Mouse (Mus musculus) left cerebral cortex, postnatal 14 days (tissue): Measurements from ENCODE around the gene Mmp11. TPM values are rescaled to one million over a fixed set of nuclear protein-coding genes. Genes with fewer than 3 reads are reported as not detected.
"Not testable (repeated sequence)": the region's sequence is repeated elsewhere in the genome, so short reads cannot be mapped to it uniquely, and the experiment has no call there.

Experiments used
- DNase-seq, 2 experiments: peaks; one replicate each; pipeline ENCODE4 v3.0.0; 2021 to 2022; ENCODE audit warnings: low spot score in 2 of 2, mixed read lengths in 1 of 2
- intact Hi-C: fragments of 180-260 bp; cut with DNase I; formaldehyde crosslinking; loops from one replicate; pipeline ENCODE4 v1.15.1; 2025
- total RNA-seq, 2 experiments: library from RNA; stranded (reverse); gene quantifications; 2 replicates each; pipeline ENCODE4 v1.2.3; 2021

Mmp11 gene
- total RNA-seq, 2 experiments from 2014 or later, result 1.7 to 2.3 TPM

DNA sequence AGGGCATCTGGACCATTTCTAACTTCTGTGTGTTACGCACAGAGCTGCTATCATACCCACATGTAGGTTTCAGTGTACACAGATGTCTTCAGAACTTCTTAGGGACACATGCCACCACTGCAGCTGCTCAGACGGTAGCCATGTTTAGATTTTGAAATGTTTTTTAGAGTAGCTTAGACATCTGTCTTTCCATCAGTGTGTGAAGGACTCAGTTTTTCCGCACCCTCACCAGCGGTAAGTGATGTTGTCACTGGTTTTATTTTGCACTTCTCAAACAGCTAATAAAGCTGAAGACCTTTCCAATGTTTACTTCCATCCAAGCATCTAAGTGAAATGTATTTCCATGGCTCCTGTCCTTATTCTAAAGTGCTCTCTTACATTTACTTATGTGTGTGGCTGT is 29.4 kb downstream of the Mmp11 start:
- no peak for DNase-seq
- intact Hi-C loops, result no loop called here

DNA sequence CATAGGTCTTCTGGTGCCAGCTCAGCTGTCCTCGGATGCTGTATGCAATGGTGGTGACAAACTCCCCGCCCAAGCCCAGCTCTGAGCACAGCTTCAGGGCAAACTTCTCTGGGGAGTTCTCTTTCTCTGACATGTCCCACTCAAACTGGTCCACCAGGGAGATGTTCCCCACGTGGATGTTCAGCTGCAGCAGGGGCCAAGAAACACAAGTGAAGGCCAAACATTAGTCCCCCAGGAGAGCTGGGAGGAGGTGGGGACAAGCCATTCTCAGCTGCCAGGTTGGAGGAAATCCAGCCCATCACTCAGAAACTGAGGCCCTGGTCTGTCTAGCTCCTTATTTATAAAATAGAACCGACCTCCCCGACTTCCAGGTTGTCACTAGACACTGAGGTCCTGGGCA is 31.9 kb downstream of the Mmp11 start:
- intact Hi-C loops, result no loop called here
- DNase-seq, result no peak

DNA sequence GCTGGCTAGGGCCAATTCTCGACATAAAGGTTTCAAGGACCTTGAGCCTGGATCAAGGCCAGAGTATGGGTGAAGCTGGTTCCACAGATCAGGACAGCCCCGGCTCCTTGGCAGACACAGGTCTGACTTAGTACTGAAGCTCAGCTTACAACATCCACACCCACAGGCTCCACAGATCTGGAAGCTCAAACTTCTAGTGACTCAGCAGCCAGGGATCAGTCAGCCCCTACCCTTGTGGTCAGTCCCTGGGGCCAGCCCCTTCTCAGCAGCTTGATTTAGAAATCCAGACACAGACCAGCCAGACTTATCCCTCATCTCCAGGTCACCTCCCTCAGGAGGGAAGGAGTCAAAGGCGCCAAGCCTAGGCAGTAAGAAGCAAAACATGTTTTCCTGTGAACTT is 37.5 kb downstream of the Mmp11 start:
- intact Hi-C loops, result no loop called here
- DNase-seq, result no peak

DNA sequence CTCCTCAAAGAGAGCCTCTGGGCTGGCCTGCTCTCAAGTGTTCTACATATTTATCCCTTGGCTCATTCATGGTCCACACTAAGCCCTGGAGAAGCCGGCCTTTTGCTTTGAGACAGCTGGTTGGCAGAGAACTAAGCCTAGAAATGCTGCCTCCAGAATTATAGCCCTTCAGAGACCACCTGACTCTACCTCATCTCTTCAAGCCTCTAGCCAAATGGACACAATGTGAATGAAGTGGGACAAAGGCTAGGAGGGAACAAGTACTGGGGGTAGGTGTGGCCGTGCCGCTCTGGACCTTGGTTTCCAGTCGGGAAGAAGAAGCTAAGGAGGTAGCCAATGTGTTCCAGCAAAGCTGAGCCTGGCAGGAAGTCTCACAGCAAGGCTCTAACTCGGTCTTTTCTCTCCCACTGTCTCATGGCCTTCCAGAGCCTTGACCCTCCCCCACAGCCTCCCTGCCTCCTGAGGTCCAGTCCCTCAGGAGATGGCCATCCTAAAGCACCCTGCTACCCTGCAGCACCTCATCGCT is 38.2 kb downstream of the Mmp11 start:
- intact Hi-C loops, result no loop called here
- no peak for DNase-seq

DNA sequence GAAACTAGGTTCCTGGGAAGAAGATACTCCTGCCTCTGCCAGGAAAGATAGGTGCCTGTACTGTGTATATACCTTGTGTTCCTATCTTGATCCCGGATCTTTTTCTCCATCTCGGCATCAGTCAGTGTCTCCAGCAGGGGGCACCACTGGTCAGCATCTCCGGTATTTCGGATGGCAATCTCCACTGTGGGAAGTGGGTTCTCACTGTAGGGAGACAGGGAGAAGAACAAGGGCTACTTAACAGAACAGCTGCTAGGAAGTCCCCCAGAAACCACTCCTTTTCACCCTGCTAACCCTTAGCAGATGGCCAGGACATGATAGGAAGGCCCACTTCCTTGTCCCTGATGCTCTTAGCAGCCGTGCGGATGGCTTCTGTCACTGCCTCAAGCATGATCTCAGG is 38.9 kb downstream of the Mmp11 start:
- intact Hi-C loops, result loop anchor here (1.0 kb wide), 1 partner anchor 54 kb away; no protein-coding TSS in a partner anchor
- peak; percentile 78 to 86 for DNase-seq

DNA sequence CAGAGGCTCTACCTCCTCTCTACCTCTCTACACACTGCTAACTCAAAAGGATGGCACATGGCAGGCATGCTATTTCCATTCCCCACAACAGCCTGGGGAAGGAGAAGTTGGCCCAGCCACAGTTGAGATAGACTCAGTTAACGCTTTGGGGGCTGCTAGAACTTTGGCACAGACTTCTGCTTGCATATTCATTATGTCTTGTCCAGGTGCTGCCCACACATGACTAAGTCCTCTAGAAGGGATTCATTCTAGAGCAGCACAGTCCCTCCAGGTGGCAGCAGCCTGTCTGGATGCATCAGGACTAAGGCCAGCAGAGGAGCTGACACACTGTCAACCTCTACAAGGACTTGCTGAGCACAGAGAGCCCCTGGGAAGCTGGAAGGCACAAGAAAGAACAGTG is 40.1 kb downstream of the Mmp11 start:
- intact Hi-C loops, result no loop called here
- peak; percentile 42 to 70 for DNase-seq

DNA sequence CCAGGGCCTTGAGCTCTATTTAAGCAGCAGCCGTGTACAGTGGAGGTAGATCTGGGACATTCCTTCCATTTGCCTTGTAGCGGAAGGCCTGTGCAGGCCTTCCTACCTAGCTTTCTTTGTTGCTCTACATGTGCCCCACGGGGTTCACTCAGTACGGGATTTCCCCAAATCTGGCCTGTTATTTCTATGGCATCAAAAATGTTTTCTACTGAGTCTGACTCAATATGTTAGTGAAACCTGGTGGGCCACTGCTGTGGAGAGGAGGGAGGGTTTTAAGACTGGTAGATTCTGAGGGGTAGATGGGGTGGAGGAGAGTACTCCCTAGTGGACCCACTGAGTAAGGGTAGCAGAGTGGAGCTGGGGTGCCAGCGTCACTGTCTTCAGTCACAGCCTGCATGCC is 40.6 kb downstream of the Mmp11 start:
- intact Hi-C loops, result no loop called here
- no peak for DNase-seq

DNA sequence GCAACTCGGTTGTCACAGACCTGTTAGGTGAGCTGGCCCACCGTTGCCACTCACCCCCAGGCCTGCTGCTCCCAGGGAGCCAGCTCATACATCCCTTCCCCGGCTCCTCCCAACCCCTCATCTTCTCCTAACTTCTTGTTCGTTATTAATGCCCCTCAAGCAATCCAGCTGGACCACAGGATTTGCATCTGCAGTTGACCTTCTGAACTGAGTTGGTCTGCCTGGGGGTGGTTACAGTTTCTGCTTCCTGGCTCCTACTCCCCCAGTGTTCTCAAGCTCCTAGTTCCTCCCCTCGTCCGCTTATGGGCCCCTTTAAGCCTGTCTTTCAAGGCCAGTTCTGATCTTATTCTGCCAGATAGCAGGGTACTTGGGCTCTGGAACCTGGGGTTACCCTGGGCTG is 41.7 kb downstream of the Mmp11 start:
- DNase-seq, result no peak
- intact Hi-C loops, result no loop called here

DNA sequence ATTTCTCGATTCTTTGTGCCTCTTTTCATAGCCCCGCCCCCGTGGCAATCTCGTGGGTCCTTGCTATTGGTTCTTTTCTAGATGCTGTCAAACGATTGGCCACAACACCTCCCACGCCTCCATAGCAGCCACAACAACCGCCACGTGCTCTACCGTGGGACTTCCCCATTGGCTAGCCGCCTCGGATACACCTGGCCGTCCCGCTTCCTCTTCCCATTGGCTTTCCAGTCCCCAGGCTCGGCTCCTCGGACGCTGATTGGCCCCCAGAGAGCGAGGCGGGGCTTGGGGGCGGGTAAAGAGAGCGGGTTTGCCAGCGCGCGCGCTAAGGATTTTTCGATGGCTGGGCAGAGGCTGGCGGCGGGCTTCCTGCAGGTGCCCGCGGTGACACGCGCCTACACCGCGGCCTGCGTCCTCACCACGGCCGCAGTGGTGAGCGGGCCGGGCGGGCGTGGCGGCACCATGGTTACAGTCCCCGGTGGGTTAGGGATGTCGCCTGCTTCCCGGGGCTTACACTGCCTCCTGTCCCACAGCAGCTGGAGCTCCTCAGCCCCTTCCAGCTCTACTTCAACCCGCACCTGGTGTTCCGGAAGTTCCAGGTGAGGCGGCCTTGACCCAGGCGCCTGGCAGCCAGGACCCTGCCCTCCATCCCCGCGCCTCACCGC is 43.1 kb downstream of the Mmp11 start, which contains the start of gene Derl3:
Gene Derl3, plus strand, starts transcription at position 325 of the 662 bp plus-strand sequence.
- intact Hi-C loops, result no loop called here
- DNase-seq, result peak; percentile 96 to 99

DNA sequence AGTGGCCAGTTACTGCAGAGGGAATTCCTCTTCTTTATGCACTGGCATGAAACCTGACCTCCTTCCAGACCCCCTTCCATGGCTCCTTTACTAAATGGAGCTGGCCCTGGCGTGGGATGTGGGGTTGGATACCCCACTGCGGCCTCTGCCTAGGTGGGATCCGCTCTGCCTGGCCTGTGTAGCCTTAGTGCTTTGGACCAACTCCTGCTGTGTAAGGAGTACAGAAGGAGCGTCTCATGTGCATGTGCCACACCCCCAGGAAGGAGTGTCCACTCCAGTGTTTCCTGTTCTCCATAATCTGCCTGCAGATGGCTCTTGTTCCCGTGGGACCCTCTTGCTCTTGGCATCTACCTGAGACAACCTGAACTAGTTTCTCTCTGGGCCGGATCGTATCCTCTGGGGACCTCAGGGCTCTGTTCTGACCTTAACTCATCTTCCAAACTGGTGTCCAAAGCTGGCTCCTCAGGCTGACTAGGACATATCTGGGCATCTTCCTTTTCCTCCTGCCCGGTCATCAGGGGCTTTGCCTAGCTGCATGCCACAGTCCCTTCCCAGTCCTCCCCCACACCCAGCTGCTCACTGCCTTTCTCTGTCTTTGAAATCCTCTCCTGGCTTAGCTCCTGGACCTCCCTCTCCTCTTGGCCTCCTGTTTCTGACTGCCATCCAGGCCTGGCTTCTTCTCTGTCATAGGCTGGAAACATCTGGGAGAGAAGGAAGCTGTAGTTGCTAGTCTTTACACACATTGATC is 46.7 kb downstream of the Mmp11 start:
- intact Hi-C loops, result no loop called here
- DNase-seq, result no peak

DNA sequence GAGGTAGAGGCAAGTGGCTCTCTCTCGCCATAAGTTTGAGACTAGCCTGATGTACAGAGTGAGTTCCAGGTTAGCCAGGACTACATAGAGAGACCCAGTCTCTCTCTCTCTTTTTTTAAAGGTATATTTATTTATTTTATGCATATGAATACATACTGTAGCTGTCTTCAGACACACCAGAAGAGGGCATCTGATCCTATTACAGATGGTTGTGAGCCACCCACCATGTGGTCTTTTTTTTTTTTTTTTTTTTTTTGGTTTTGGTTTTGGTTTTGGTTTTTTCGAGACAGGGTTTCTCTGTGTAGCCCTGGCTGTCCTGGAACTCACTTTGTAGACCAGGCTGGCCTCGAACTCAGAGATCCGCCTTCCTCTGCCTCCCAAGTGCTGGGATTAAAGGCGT is 48.8 kb downstream of the Mmp11 start:
- DNase-seq, intact Hi-C loops: not testable (repeated sequence)

DNA sequence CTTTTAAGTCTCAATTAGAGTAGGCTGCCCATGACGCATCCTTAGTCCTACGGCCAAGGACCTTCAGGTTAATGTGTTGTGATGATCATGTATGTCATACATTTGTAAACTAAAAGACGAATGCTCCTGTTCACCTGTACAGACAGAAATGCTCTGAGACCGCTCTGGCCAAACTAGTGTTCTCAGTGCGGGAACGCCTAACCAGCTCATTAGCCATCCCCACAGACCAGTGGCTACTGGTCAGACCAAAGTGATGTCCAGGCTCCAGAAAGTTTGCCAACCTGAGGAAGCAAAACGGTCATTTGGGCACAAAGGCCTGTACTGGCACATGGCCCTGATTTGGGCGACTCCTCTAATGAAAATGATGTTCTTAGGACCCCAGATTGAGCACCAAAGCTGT is 51.6 kb downstream of the Mmp11 start:
- DNase-seq, result no peak
- intact Hi-C loops, result no loop called here

DNA sequence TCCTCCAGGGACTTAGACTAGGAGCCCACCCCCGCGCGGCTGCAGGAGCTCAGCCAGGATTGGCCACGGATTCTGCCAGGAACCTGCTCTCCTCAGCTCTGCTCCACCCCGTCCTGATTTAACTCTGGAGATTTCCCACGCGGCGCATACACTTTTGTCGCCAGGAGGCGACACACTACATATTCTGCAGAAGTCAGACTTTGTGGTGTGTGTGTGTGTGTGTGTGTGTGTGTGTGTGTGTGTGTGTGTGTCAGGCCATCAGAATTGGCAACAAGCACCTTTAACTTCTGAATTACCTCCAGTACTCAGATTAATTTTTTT is 53.1 kb downstream of the Mmp11 start:
- peak; percentile 84 to 97 for DNase-seq
- intact Hi-C loops, result loop anchor here (1.0 kb wide), 1 partner anchor 68 kb away; no protein-coding TSS in a partner anchor

DNA sequence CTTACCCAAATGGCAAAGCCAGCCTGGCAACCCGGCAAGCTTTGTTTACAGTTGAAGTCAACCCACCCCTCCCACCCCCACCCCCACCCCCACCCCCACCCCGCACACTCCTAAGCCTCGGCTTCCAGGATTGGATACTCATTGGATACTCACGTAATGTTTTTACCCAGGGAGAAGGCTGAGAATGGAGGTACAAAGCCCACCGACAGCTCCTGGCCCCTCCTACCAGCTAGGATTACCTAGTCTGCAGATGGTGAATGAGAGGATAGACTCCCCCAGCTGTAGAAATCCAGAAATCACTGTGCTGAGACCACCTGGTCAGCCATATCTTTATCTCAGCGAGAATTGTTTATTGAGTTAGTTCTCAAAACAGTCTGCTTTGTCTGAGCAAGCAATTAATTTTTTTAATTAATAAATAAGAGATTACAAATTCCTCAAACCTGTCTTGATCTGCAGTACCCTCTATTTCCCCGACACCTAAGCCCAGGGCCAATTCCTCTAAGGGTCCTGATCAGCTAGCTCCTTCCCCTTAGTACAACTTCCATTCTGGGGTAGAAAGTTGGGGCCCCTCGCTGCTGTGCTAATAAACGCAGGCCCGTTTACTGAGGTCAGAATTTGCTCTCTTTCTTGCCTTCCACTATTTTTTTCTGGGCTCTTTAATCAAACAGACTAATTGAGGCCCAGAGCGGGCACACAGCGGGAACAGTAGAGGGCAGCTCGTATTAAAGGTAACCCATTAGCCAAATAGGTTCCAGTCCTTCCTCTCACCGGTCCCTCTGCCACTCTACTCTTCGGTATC is 53.7 kb downstream of the Mmp11 start:
- DNase-seq, result no peak
- intact Hi-C loops, result loop anchor here (1.0 kb wide), 1 partner anchor 69 kb away; no protein-coding TSS in a partner anchor

DNA sequence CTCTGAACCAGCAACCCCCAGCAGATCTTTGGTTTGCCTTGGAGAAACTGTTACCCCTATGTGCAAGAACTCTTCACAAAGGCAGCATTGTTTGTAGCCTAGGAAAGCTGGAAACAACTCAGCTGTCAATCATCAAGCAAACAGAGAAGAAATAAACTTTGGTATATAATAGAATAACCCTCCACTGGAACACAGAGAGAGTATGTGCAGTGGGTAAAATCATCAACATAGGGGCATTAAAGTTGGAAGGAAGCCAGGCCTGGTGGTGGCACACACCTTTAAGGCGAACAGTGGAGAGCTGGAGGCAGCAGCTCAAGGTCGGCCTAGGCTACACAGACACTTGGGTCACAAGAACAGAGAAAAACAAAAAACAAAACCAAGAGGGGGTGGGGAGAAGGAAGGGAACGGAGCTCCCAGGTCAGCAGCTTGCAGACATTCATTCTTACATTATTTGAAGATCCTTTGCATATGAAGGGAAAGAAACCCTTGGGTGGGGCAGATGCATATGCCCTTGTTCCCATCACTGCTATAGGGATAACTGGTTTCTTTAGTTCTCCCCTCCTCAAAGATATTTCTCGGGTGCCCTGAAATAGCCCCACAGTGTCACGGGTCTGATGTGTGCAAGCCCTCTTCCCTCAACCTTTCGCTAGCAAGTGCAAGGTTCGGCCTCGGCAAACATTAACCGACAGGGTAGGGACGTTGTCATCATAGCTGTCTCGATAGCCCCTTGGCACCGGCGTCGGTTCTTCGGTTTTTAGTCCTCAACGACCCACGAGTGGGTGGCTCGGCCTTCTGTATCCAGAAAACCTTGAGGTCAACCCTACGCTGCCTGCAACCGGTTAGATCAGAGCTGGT is 54.5 kb downstream of the Mmp11 start:
- intact Hi-C loops, result no loop called here
- no peak for DNase-seq

DNA sequence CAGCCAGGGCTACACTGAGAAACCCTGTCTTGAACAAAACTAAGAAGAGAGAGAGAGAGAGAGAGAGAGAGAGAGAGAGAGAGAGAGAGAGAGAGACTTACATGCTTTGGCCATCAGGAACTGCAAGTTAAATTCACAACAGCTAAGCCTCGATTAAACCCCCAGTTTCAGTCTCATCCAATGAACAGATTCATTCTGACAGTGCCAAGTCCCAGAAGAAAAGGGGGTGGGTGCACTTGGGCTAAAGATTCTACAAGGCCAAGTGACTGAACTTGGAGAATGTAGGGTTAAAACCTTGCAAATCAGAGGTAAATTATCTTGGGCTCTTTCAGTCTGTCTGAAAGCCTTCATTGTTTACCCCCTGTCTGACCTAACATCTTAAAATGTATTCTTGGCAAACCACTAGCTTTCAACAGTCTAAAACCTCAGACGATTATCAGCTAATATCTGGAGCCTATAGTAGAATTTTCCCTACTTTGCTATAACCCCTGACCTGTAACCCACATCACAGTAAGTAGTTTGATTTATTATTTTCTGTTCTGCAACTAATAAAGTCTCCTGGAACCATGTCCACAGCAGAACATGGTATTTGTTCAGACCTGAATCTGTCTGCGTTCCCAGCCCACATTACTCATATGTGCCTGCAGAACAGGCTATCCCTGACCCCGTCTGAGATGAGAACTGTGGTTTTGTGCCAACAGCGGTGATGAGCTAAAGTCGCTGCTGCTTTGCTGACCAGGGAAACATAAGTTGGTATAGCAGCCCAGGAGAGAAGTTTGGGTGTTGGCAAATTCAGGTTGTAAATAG is 55.3 kb downstream of the Mmp11 start:
- intact Hi-C loops, result no loop called here

DNA sequence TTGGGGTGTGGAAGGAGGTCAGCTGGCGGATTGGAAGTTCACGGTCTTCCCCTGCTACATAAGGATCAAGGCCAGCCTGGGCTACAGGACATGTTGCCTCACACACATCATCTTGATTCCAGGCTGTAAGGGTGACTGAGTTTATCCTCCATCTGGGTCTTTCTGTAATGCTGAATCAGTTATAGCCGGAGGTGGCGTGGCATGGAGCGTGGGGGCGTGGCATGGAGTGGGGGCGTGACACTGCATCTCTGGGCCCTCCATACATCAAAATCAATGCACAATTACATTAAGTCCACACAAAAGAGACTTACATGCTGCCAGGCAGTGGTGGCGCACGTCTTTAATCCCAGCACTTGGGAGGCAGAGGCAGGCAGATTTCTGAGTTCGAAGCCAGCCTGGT is 55.9 kb downstream of the Mmp11 start:
- intact Hi-C loops, result no loop called here
- no peak for DNase-seq

More for the DNA sequence above, 55.3 kb downstream of the Mmp11 start:
- DNase-seq, result no peak

DNA sequence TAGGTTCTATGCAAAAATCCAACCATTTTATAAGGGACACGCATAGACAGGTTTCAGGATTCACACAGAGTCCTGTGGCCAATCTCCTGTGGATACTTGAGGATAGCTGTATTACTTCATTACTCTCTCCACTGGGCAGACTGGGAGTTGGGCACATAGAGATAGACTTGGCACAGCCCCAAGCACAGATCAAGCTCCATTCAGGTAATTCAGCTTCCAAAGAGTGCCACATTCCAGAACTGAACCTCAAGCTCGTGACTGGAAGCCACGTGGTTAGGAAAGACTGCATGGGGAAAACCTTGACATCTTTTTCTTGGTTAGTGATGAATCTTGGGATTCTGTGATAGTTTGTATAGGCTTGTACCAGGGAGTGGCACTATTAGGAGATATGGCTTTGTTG is 57.5 kb downstream of the Mmp11 start:
- intact Hi-C loops, result no loop called here
- DNase-seq, result no peak
